Mouse (Mus musculus) stomach, embryonic 16.5 days (tissue): Measurements from ENCODE around the gene Lrp2. TPM values are rescaled to one million over a fixed set of nuclear protein-coding genes. Genes with fewer than 3 reads are reported as not detected.
A peak's percentile ranks its signal among the peaks of the same experiment; 100 is the strongest.
"Not testable (repeated sequence)": the region's sequence is repeated elsewhere in the genome, so short reads cannot be mapped to it uniquely, and the experiment has no call there.

Experiments
- ATAC-seq: fragments of 200-750 bp; cut with Nextera tagmentation; 2 replicates; pipeline ENCODE4 v1.8.0; 2017; ENCODE audit warnings: moderate number of reproducible peaks, moderate TSS enrichment; ENCODE audit not compliant: insufficient read depth, low FRiP score
- H3K27ac ChIP-seq: fragments of 300-500 bp; sonication (generic); 2 replicates; pipeline ENCODE4 v1.5.1; 2014; ENCODE audit warnings: low read length
- H3K27me3 ChIP-seq: fragments of 300-500 bp; sonication (generic); 2 replicates; pipeline ENCODE4 v1.6.1; 2014; ENCODE audit warnings: low read length, control low read depth, mixed read lengths; ENCODE audit not compliant: control insufficient read depth, insufficient read depth
- H3K36me3 ChIP-seq: fragments of 300-500 bp; sonication (generic); 2 replicates; pipeline ENCODE4 v1.6.1; 2014; ENCODE audit warnings: low read length; ENCODE audit not compliant: control insufficient read depth, insufficient read depth
- H3K4me1 ChIP-seq: fragments of 300-500 bp; sonication (generic); 2 replicates; pipeline ENCODE4 v1.6.1; 2014; ENCODE audit warnings: low read length, control low read depth, mixed read lengths; ENCODE audit not compliant: control insufficient read depth, insufficient read depth
- H3K4me2 ChIP-seq: fragments of 300-500 bp; sonication (generic); 2 replicates; pipeline ENCODE4 v1.6.1; 2014; ENCODE audit warnings: low read depth, low read length, mixed read lengths
- H3K4me3 ChIP-seq: fragments of 300-500 bp; sonication (generic); replicated peaks from 2 replicates; pipeline ENCODE4 v1.5.1; 2014; ENCODE audit warnings: mild to moderate bottlenecking, low read length
- H3K9ac ChIP-seq: fragments of 300-500 bp; sonication (generic); 2 replicates; pipeline ENCODE4 v1.6.1; 2014; ENCODE audit warnings: low read length
- H3K9me3 ChIP-seq: fragments of 300-500 bp; sonication (generic); replicated peaks from 2 replicates; pipeline ENCODE4 v1.6.1; 2016; ENCODE audit warnings: low read length, control low read depth; ENCODE audit not compliant: control insufficient read depth
- WGBS: fragments of 180-500 bp; shearing (Covaris S2); extraction: QIAGEN DNeasy Blood & Tissue Kit; methylation state at CpG from one replicate; pipeline ENCODE4 v1.1.7; 2014; 5-methylcytosine and 5-hydroxymethylcytosine counted together
- polyA plus RNA-seq: library from polyadenylated mRNA; unstranded; fragments of >200 nt; fragmentation: Nextera tagmentation; extraction: Ambion mirVana; gene quantifications from 2 replicates; pipeline ENCODE4 v1.2.1, GENCODE M21; 2015

Lrp2 gene
- polyA plus RNA-seq, 1 experiment from 2014 or later: 0.63 TPM

DNA sequence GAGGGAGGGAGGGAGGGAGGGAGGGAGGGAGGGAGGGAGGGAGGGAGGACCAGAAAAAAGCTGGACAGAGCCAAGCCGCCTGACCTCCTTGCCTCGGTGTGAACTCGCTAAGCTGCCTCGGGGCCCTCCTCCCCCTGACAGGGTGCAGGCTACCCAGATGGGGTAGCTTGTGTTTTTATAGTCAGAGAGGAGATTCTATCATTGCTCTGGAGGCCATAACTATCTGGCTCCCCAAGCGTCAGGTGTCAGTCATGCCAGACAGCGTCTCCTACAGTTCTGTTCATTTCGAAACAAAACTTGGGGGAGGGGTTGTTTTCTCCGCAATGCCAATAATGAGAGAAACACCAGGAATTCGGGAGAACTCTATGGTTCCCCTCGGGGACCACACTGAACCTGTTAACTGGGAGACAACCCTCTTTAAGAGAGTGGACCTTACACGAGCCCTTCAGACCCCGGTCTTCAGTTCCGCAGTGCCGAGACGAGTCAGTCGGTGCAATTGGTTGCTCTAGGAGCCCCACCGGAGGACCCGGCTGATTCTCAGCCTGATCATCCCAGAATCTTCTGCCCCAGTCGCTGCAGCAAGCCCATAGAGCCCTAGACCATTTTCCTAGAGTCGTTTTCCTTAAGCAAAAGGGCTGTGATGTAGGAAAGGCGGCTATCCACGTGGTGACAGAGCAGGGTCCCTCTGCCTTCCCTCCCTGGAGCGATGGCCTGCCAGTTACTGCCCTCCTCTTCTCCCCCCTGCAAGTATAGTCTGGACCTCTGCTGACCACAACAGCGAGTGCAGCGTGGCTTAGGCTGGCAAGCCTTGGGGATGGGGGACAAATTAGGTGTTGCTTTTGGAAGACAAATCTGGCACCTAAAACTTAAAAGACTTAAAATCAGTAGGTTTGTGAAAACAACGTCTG lies 1.2 kb upstream of the Lrp2 start:
- WGBS: 1% methylated on average over 26 of the region's 26 CpGs
- Histone ChIP-seq H3K4me3 (peak overlapping the region; percentile 26), H3K4me2 (peak overlapping the region; percentile 36), H3K27ac (no peak overlapping the region), H3K9me3 (no peaks in the 10 kb centered on the region), H3K4me1 (peaks cover 15% of the 10 kb centered on the region; the same call in 1 of the 2 replicates), H3K9ac (no peak overlapping the region), H3K36me3 (no peaks in the 10 kb centered on the region), H3K27me3 (peaks cover 46% of the 10 kb centered on the region)
- ATAC-seq: no peak

DNA sequence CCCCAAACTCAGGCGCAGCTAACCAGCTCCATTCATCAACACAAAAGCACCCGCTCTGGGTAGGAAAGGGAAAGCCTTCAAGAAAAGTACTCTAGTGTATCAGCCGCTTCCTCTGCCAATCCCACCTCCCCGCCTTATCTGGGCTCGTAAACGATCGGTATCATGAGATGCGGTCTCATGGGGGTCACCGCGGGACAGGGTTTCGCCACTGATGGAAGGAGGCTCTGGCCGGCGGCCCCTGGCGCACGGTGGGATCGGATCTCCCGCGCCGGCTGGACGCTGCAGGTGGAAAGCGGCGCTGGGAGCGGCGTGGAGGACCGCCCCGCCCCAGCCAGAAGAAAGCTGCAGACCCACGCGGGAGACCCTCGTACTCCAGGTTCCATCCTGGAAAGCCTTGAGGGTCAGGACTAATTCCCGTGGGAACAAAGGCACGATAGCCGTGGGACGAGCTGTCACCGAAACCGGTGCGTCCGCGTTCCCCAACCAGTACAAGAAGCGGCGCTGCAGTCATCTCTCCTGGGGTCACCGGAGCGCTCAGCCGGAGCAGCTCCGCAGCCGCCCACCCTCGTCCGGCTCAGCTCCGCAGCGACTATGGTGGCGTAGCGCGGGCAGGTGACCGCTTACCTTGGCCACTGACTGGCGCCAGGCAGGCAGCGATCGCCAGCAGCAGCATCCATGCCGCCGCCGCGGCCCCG lies 527 bp downstream of the Lrp2 start:
- Histone ChIP-seq H3K4me3 (peak overlapping the region; percentile 61), H3K27ac (no peak overlapping the region), H3K27me3 (peaks cover 46% of the 10 kb centered on the region), H3K9ac (peak overlapping the region; percentile 63), H3K4me2 (peak overlapping the region; percentile 99), H3K4me1 (peaks cover 15% of the 10 kb centered on the region; the same call in 1 of the 2 replicates), H3K36me3 (no peaks in the 10 kb centered on the region), H3K9me3 (no peaks in the 10 kb centered on the region)
- under 1% methylated on average over 61 of the region's 61 CpGs for WGBS
- peak; percentile 46; the same call in 1 of the 2 replicates for ATAC-seq

- H3K27ac ChIP-seq: no peak overlapping the region
- H3K4me3 ChIP-seq: peak overlapping the region; percentile 61
- H3K4me2 ChIP-seq: peak overlapping the region; percentile 99
- H3K9ac ChIP-seq: no peak overlapping the region
- no peaks in the 10 kb centered on the region for H3K36me3 ChIP-seq
- ATAC-seq: no peak
- H3K9me3 ChIP-seq: no peaks in the 10 kb centered on the region
- H3K27me3 ChIP-seq: peaks cover 43% of the 10 kb centered on the region
- peaks cover 15% of the 10 kb centered on the region; the same call in 1 of the 2 replicates for H3K4me1 ChIP-seq
- WGBS: 3% methylated on average over 20 of the region's 20 CpGs
Observed at GRCm38 (mm10) chr2:69584117-69584933, 1.5 kb downstream of the Lrp2 start.

DNA sequence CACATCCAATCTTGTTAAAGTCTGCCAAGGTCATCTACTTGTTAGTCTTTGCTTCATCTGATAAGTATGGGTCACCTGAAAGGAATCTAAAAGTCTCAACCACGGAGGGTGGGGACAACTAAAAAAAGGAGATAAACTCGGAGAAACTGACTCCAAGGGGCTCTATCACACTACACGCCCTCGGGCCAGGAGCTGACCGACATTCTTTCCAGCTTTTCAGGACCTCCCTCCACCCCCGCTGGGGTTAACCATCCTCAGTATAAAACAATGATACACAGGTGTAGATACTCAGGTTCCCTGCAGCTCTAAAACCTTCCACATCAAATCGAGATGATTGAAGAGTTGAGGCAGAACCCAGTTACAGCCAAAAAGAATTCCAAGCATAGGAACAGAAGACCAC lies 3.0 kb downstream of the Lrp2 start:
- Histone ChIP-seq H3K27ac (no peak overlapping the region), H3K4me3 (no peak overlapping the region), H3K9me3 (no peaks in the 10 kb centered on the region), H3K36me3 (no peaks in the 10 kb centered on the region), H3K27me3 (peaks cover 36% of the 10 kb centered on the region), H3K4me2 (no peak overlapping the region), H3K4me1 (peaks cover 15% of the 10 kb centered on the region; the same call in 1 of the 2 replicates), H3K9ac (no peak overlapping the region)
- 38% methylated on average over 7 of the region's 7 CpGs for WGBS
- no peak for ATAC-seq

GRCm38 (mm10) chr2:69582068-69582467 lies 3.8 kb downstream of the Lrp2 start:
- H3K4me3 ChIP-seq, H3K9ac ChIP-seq: not testable (repeated sequence)
- 87% methylated on average over 4 of the region's 4 CpGs for WGBS

DNA sequence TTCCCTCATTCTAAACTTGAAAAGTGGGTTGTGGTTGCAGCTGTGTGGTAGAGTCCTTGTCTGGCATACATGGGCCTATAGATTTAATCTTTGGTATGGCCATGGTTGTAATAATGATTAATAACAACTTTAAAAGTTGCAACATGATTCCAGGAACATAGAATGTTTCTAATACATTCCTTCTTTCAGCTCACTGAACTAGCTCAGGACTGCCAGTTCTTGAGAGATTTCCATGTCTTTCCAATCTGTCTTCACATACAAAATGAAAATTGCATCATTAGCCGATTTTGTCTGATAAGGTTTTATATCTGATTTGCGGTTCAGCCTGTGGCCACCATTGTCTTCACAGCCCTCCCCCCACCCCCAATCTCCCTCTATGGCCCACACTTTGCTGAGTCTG lies 5.8 kb downstream of the Lrp2 start:
- WGBS: 91% methylated on average over 2 of the region's 2 CpGs
- Histone ChIP-seq H3K9me3 (no peaks in the 10 kb centered on the region), H3K4me1 (peaks cover 6% of the 10 kb centered on the region; the same call in 1 of the 2 replicates), H3K4me3 (no peak overlapping the region), H3K9ac (no peak overlapping the region), H3K4me2 (no peak overlapping the region), H3K27me3 (peaks cover 14% of the 10 kb centered on the region), H3K27ac (no peak overlapping the region), H3K36me3 (no peaks in the 10 kb centered on the region)
- ATAC-seq: no peak

More at GRCm38 (mm10) chr2:69582068-69582467, 3.8 kb downstream of the Lrp2 start:
- H3K4me2 ChIP-seq, H3K36me3 ChIP-seq, ATAC-seq, H3K9me3 ChIP-seq, H3K27ac ChIP-seq: not testable (repeated sequence)
- peaks cover 15% of the 10 kb centered on the region; the same call in 1 of the 2 replicates for H3K4me1 ChIP-seq
- H3K27me3 ChIP-seq: peaks cover 29% of the 10 kb centered on the region

DNA sequence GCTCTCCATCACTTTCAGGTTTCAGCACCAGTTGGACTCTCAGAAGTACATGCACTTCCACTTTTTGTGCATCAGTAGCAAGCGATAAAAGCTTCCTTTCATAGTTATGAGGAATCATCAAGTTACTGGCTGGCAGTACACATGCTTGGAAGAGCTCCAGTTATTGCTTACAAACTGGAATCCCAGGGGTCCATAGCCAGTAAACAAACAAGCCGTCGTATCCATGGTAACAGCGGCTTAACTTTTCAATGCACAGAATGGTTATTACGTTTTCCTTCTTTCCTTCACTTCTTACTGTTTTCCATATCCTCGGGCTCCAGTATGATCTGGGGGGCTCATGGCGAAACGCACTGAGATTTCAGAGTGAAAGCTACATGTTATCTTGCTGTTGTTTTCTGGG lies 7.7 kb downstream of the Lrp2 start:
- no peak overlapping the region for H3K9ac ChIP-seq
- no peaks in the 10 kb centered on the region for H3K9me3 ChIP-seq
- H3K27me3 ChIP-seq: no peaks in the 10 kb centered on the region
- H3K4me3 ChIP-seq: no peak overlapping the region
- WGBS: 86% methylated on average over 8 of the region's 8 CpGs
- H3K27ac ChIP-seq: no peak overlapping the region
- no peaks in the 10 kb centered on the region for H3K4me1 ChIP-seq
- no peak overlapping the region for H3K4me2 ChIP-seq
- H3K36me3 ChIP-seq: no peaks in the 10 kb centered on the region
- no peak for ATAC-seq

DNA sequence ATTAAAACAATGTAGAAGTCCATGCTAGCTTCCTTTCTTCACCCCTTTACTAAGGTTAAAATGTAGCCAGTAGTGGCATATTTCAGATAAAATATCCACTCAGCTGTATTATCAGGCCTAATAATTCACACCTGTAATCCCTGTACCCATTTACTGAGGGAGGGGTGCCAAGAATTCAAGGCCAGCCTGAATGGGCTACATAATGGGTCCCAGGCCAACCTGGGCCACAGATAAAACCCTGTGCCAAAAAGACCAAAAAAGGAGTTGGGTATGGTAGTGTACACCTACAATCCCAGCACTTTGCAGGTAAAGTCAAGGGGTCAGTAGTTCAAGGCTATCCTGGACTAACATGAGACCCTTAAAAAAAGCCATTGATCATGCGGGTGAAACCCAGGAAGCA lies 9.3 kb downstream of the Lrp2 start:
- no peaks in the 10 kb centered on the region for H3K27me3 ChIP-seq
- H3K4me1 ChIP-seq: no peaks in the 10 kb centered on the region
- 95% methylated on average over 1 of the region's 1 CpGs for WGBS
- no peaks in the 10 kb centered on the region for H3K36me3 ChIP-seq
- no peak overlapping the region for H3K27ac ChIP-seq
- H3K4me2 ChIP-seq: no peak overlapping the region
- no peaks in the 10 kb centered on the region for H3K9me3 ChIP-seq
- no peak overlapping the region for H3K4me3 ChIP-seq
- no peak for ATAC-seq
- no peak overlapping the region for H3K9ac ChIP-seq
